Mouse (Mus musculus) layer of hippocampus, adult 18-20 months (tissue): ENCODE results near the gene Myocd. TPM values are rescaled to one million over a fixed set of nuclear protein-coding genes. Genes with fewer than 3 reads are reported as not detected.
A peak's percentile ranks its signal among the peaks of the same experiment; 100 is the strongest.

Experiments used
- DNase-seq, 2 experiments: peaks; one replicate each; pipeline ENCODE4 v3.0.0; 2022; ENCODE audit warnings: low spot score in 2 of 2
- total RNA-seq, 2 experiments: library from RNA; stranded (reverse); gene quantifications; 2 replicates each; pipeline ENCODE4 v1.2.3; 2021

Gene Myocd
- total RNA-seq, 2 experiments from 2014 or later, result 0.20 to 0.28 TPM

GRCm38 (mm10) chr11:65214954-65215629, 54.7 kb downstream of the Myocd start:
- DNase-seq, result peak in 1 of 2 experiments; percentile 33

DNA sequence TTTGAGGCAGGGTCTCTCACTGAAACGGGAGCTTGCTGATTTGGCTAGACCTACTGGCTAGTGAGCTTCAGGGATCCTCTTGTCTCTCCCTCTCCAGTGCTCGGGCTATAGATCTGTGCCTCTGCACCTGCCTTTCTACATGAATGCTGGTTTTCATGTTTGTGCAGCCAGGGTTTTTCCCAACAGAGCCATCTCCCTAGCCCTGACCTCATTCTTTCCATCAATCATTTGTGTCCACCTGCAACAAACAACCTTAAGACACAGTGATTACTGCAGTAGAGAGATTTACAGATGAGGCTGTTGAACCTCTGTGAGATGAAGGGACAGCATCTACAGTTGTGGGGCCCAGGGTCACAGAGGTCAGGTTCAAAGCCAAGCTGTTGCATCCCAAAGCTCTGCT, 56.0 kb downstream of the Myocd start:
- DNase-seq, result no peak

DNA sequence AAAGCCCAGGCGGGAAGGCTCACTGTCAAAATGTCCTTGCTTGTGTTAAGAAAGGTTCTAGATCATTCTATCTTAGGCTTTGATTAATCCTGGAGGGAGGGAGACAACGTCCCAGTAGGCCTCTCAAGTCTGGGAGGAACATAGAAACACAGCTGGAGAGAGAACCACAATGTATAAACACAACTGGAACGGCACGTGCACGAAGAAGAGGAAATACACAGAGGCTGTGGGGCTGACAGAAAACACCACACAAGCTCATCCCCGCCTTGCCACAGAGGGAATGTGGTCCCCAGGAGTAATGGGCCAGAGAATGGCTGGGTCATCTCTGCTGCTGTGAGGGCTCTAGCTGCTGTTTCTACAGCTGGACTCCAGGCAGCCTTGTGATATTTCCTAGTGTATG, 58.1 kb downstream of the Myocd start:
- DNase-seq, result no peak

GRCm38 (mm10) chr11:65209441-65209840, 60.3 kb downstream of the Myocd start:
- no peak for DNase-seq

DNA sequence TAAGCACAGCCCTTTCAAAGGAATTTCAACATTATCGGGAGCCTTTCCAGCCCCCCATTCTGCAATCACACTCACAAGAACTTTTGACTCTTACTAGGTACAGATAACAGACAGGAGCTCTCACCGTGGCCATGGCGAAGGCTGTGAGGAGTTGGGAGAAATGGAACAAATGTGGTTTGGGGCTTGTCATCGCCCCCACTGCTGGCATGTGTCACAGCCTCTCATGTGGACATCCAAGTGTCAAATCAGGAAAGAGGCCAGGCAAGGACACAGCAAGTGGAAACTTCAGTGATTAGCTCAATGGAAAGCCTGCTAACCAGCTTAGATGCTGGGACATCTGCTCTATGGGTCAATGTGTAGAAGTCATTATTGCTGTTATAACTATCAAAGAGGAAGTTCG, 64.5 kb downstream of the Myocd start:
- DNase-seq, result no peak

GRCm38 (mm10) chr11:65204651-65205050, 65.1 kb downstream of the Myocd start:
- no peak for DNase-seq

GRCm38 (mm10) chr11:65203020-65203419, 66.8 kb downstream of the Myocd start:
- DNase-seq, result no peak

- no peak for DNase-seq
These were observed 67.6 kb downstream of the Myocd start for GRCm38 (mm10) chr11:65202236-65202635.

DNA sequence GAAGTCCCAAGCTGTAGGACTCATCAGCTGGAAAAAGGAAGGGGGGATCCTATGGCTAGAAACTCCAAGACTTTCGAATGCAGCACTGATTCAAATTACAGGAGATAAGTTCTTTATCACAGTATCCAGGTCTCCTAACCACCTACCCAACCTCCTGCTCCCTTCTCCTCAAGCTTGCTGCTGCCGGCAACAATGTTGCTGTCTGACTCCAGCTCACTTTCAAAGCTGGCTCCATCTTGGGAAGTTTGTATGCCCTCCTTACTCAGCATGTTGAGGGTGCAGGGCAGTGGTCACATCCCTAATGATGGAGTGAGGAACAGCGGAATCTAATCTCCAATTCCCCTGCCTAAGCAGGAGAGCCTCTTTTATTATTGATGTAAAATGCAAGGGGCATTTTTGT, 71.8 kb downstream of the Myocd start:
- no peak for DNase-seq

- peak; percentile 29 to 87 for DNase-seq
These were observed 72.5 kb downstream of the Myocd start for GRCm38 (mm10) chr11:65197280-65197679.

DNA sequence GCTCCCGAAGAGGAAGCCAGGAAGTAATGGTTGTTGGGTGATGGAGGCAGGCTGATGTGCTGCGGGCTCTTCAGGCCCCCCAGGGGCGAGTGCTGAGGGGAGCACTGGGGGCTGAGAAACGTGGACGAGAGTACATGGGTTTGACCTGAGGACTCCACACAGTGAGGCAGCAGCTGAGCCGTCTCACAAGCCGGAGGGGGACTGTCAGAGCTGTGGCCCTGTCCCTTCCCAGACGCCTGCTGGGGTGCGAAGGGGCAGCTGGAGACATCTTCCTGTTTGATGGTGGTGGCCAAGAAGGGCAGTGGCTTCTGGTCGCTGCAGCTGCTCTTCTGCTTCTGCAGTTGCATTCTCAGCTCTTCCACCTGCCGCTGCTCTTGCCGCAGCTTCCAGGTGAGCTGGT, 82.8 kb downstream of the Myocd start:
- no peak for DNase-seq

DNA sequence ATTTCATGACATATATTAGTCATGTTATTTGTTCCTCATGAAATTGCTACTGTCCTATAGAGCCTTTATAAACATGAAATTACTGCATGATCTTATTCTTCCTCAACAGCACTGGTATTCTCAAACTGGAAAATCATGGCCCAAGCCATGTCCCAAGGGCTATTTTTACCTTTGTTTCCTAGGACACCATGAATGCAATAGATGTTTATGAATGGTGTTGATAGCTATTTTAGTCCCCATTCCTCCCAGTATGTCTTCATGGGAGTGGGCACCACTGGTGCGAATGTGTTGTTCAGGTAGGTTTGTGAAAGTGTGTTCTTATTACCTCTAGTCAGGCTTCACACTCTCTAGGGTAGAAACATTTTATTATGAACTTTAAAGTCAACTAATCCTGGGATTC, 84.7 kb downstream of the Myocd start:
- DNase-seq, result no peak

DNA sequence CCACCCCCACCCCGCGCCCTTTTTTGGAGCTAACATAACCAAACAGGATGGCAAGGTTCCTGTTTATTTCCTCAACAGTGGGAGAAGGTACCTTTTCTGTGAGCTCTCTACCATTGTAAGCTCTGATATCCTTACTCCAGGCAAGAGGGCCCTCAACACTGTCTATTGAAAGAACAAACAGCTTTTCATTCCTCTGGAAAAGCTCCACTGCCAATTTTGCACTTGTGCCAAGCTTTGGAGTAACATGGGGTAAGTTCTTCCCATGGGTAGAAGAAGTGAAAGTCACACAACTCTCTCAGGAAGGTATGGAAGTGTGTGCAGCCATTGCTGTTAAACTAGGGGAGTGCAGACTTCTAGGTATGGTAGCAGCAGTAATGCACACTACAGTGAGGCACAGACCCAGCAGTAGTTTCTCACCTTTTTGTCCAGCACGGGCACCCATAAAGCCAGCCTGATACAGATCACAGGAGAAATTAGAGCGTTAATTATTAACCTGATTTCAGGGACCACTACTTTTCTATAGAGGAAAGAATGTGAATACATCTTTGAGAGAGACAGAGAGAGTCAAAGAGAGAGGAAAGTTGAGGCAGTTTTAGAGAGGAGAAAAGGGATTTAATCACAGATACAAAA, 99.6 kb downstream of the Myocd start:
- no peak for DNase-seq

DNA sequence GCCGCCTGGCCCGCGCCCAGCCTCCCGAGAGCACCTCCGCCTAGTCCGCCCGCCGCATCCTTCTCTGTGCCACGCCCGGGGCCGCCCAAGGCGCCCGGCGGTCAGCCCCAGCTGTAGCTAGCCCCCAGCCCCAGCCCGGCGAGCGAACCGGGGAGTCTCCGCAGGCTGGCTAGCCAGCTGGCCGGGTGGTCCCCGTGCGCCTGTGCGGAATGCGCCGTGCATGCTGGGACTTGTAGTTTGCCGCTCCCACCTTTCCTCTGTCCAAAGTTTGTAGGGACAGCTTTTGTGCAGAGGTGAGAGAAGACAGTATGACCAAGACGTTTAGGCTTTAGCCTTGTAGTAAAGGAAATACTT, 107.0 kb downstream of the Myocd start, which contains the start of gene Arhgap44:
Arhgap44 (minus strand) TSS at position 195 of the 354 bp plus-strand sequence.
- DNase-seq, result peak; percentile 73 to 82

DNA sequence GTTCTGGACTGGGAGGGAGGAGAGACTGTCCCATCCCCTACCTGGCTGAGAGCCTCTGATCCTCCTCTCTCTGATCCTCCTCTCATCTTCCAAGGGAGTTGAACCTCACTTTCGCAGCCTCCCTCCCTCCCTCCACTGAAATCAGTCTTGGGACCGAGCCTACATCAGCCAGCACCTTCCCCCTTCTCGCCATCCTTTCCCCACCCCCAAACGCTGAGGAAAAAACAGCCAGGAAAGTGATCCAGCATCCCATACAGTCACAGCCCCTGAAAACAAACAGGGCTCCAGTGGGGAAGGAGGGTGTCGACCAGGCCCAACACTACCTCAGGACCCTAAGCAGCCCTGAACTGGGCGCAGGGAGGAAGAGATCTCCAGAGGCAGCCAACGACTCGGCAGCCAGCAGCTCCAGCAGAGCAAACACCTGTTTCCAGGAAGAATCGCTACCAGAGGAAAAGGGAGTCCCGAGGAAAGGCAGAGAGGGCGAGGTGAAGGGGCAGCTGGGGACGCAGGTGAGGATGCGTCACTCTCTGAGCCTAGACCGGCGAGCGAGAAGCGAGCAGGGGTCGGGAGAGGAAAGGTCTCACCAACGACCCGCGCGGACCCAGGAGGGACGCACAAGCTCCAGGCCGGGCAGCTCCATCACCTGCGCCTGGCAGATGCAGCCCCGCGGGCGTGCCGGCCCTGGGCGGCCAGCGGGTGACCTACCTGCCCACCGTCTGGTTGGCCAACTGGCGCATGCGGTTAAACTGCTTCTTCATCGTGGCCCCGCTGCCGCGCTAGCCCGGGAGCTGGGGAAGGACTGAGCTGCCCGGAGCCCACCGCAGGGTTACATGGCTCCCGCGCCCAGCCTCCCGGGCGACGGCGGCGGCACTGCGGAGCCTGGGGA, 107.7 kb downstream of the Myocd start:
- peak in 1 of 2 experiments; percentile 18 for DNase-seq

DNA sequence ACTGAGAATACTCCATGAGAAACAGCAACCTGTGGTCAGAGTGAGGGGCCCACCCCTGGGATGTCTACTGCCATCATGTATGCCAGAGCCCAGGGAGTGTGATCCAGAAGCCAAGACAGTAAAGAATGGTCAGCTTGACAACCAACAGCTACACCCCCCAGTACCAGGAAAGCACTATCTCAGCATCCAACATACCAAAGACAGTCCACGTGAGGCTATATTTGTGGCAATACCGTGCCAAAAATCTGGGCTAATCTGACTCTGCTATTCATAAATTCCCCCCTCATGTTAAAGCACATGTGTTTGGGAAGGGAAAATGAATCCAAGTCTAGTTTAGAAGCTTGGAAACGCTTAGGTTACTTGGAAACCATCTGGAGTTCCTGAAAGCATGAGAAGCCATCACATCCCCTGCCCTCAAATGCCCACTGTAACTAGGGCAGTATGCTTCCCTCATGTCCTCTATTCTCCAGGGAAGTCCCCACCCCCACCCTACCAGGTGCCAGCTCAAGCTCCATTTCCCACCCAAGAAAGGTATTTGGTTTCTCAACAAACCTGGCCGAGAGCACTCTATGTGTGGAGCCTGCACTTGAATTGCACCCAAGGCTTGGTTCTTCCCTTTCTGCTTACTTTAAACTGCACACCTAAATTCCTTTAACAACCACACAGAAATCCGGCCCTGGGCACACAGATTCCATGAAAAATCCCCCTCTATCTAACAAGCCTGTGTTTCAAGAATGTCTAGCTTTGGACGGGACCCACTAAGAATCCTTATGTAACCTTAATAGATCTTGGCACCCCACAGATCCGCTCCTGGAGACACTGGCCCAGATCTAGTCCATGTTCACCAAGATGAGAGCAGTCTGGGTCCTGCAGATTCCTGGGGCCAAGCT, 108.6 kb downstream of the Myocd start:
- DNase-seq, result peak in 1 of 2 experiments; percentile 31

DNA sequence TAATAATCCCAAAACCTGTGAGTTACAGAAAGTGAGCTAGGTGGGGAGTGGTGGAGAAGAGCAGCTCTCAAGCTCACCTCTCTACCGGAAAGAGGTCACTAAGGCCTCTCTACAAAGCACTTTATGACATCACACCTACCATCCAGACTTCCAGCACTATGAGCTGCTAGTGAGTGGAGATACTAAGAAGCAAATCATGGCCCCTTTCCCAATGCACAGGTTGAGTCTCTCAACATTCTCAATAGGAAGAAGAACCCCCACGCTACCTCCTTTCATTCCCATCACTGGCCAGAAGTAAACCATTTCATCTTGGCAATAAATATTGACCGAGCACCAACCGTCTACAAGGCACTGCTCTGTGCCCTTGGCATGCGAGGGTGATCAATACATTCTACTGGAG, 110.0 kb downstream of the Myocd start, which contains the start of gene 1700086D15Rik:
1700086D15Rik (minus strand) TSS at position 101 of the 400 bp plus-strand sequence.
- no peak for DNase-seq

- no peak for DNase-seq
These were observed 111.2 kb downstream of the Myocd start for GRCm38 (mm10) chr11:65158658-65158990.

DNA sequence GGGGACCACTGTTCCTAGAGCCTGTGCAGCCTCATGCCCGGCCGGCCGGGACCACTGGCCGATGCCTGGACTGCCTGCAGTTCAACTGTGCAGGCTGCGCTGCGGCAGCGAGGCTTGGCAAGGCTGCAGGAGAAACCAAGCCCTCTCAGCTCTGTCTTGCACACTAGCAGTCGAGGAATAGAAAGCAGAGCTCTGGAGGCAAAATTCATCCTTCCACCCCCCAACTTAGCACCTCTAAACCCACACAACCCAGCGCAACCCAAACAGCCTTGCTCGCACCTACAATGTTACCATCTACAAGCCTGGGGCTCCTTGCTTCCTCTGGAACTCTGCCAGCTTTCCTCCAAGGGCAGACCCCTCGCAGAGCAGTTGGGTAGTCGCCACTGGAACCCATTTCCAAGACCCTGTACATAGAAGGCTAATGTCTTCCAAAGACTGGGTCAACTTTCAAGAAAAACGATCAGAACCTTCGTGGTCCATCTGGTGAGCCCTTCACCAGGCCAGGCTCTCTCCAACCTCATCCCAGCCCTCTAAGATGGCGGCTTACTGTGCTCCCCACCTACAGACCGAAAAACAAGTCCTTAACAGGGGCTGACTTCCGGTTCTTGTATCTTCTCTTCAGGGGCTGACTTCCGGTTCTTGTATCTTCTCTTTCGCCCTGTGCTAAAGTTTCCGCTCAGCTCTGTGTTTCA, 111.7 kb downstream of the Myocd start:
- no peak for DNase-seq

DNA sequence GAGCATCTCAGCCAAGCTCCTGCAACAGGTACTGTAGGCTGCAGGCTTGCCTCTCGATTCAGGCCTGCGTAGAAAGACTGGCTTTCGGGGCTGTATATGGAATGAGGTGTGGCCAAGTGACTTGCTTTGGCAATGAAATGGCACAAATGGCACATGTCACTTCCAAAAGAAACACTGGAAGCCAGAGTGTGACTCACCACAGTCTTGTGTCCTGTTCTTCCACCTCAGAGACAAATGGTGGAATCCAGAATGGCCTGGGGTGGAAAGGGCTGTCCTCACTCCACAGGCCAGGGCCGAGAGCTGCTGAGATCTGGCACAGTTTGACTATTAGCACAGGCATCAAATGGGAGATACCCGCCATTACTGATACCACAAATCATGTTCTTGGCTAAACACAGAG, 116.8 kb downstream of the Myocd start:
- DNase-seq, result no peak
